Mouse (Mus musculus) neural tube, embryonic 14.5 days (tissue): Measurements from ENCODE around the gene Rccd1. TPM values are rescaled to one million over a fixed set of nuclear protein-coding genes. Genes with fewer than 3 reads are reported as not detected.

Source experiments
- ATAC-seq: fragments of 200-750 bp; cut with Nextera tagmentation; 2 replicates; pipeline ENCODE4 v1.8.0; 2017; ENCODE audit warnings: low read depth, mild to moderate bottlenecking, moderate TSS enrichment, moderate library complexity
- H3K27ac ChIP-seq: fragments of 300-500 bp; sonication (generic); 2 replicates; pipeline ENCODE4 v1.5.1; 2014; ENCODE audit warnings: low read depth, mild to moderate bottlenecking, control low read depth, low read length, moderate library complexity, mixed read lengths
- H3K27me3 ChIP-seq: fragments of 300-500 bp; sonication (generic); 2 replicates; pipeline ENCODE4 v1.6.1; 2014; ENCODE audit warnings: low read length; ENCODE audit not compliant: control insufficient read depth, insufficient read depth
- H3K36me3 ChIP-seq: fragments of 300-500 bp; sonication (generic); 2 replicates; pipeline ENCODE4 v1.6.1; 2014; ENCODE audit warnings: low read length, mixed read lengths; ENCODE audit not compliant: control insufficient read depth, insufficient read depth
- H3K4me1 ChIP-seq: fragments of 300-500 bp; sonication (generic); 2 replicates; pipeline ENCODE4 v1.6.1; 2014; ENCODE audit warnings: low read length; ENCODE audit not compliant: control insufficient read depth, insufficient read depth
- H3K4me2 ChIP-seq: fragments of 300-500 bp; sonication (generic); 2 replicates; pipeline ENCODE4 v1.6.1; 2014; ENCODE audit warnings: mild to moderate bottlenecking, low read depth, low read length, control low read depth
- H3K4me3 ChIP-seq: fragments of 300-500 bp; sonication (generic); 2 replicates; pipeline ENCODE4 v1.5.1; 2014; ENCODE audit warnings: low read depth, low read length, control low read depth, mixed read lengths
- H3K9ac ChIP-seq: fragments of 300-500 bp; sonication (generic); replicated peaks from 2 replicates; pipeline ENCODE4 v1.6.1; 2014; ENCODE audit warnings: low read depth, mild to moderate bottlenecking, control low read depth, low read length, mixed read lengths
- H3K9me3 ChIP-seq: fragments of 300-500 bp; sonication (generic); 2 replicates; pipeline ENCODE4 v1.6.1; 2016; ENCODE audit warnings: low read length; ENCODE audit not compliant: control insufficient read depth
- WGBS: fragments of 180-500 bp; shearing (Covaris S2); extraction: QIAGEN DNeasy Blood & Tissue Kit; methylation state at CpG from one replicate; pipeline ENCODE4 v1.1.7; 2014; 5-methylcytosine and 5-hydroxymethylcytosine counted together
- polyA plus RNA-seq: library from polyadenylated mRNA; unstranded; fragments of >200 nt; fragmentation: Nextera tagmentation; extraction: Ambion mirVana; gene quantifications from 2 replicates; pipeline ENCODE4 v1.2.1, GENCODE M21; 2014

Rccd1 gene
- polyA plus RNA-seq, 1 experiment from 2014 or later, result 20.1 TPM

GRCm38 (mm10) chr7:80246148-80246721 is 78.0 kb downstream of the Rccd1 start, which contains the start of gene Ttll13:
Gene Ttll13, plus strand, starts transcription at chr7:80246376.
- Histone ChIP-seq H3K27ac (peak within 1 kb of the TSS; percentile 87), H3K4me3 (peak within 1 kb of the TSS; percentile 60), H3K9me3 (no peaks in the 10 kb centered on the region), H3K9ac (peak within 1 kb of the TSS; percentile 63), H3K4me2 (peak within 1 kb of the TSS; percentile 56), H3K36me3 (no peaks in the 10 kb centered on the region), H3K4me1 (no peaks in the 10 kb centered on the region), H3K27me3 (no peaks in the 10 kb centered on the region)
- WGBS, result under 1% methylated on average over 48 of the region's 48 CpGs
- ATAC-seq, result peak; percentile 98

- WGBS, result 95% methylated on average over 4 of the region's 4 CpGs
- Histone ChIP-seq H3K27ac (no peak overlapping the region), H3K36me3 (peaks cover 4% of the 10 kb centered on the region; the same call in 1 of the 2 replicates), H3K4me3 (no peak overlapping the region), H3K9me3 (no peaks in the 10 kb centered on the region), H3K9ac (no peak overlapping the region), H3K27me3 (no peaks in the 10 kb centered on the region), H3K4me2 (no peak overlapping the region), H3K4me1 (no peaks in the 10 kb centered on the region)
- no peak for ATAC-seq
These were observed 79.4 kb downstream of the Rccd1 start for GRCm38 (mm10) chr7:80244851-80245250.

Other genes starting within 250 kb of the Rccd1 start
- 189 and 215 TPM in 2 replicates for gene Idh2, start 209.1 kb downstream of the Rccd1 start, polyA plus RNA-seq
- 18.7 and 25.7 TPM in 2 replicates for gene Sema4b, start 137.6 kb downstream of the Rccd1 start, polyA plus RNA-seq
- 26.4 and 38.0 TPM in 2 replicates for gene Cib1, start 91.6 kb downstream of the Rccd1 start, polyA plus RNA-seq
- gene Gdpgp1, start 91.6 kb downstream of the Rccd1 start, polyA plus RNA-seq, result 4.5 and 5.3 TPM in 2 replicates
- 3.1 and 4.2 TPM in 2 replicates for gene Ttll13, start 78.1 kb downstream of the Rccd1 start, polyA plus RNA-seq
- gene Ngrn, start 63.2 kb downstream of the Rccd1 start, polyA plus RNA-seq, result 66.2 and 70.2 TPM in 2 replicates
- gene Vps33b, start 54.8 kb downstream of the Rccd1 start, polyA plus RNA-seq, result 34.9 and 35.3 TPM in 2 replicates
- 21.5 and 24.9 TPM in 2 replicates for gene Prc1, start 30.0 kb downstream of the Rccd1 start, polyA plus RNA-seq
- gene Unc45a, start 16.6 kb upstream of the Rccd1 start, polyA plus RNA-seq, result 32.3 and 41.0 TPM in 2 replicates
- 21.5 and 25.8 TPM in 2 replicates for gene Hddc3, start 18.6 kb upstream of the Rccd1 start, polyA plus RNA-seq
- gene Man2a2, start 46.9 kb upstream of the Rccd1 start, polyA plus RNA-seq, result 22.9 and 23.6 TPM in 2 replicates
- 2.2 and 6.0 TPM in 2 replicates for gene Fes, start 63.5 kb upstream of the Rccd1 start, polyA plus RNA-seq
- 5.3 TPM in 2 replicates for gene Furin, start 81.0 kb upstream of the Rccd1 start, polyA plus RNA-seq
- gene Blm, start 210.7 kb upstream of the Rccd1 start, polyA plus RNA-seq, result 10.2 and 11.2 TPM in 2 replicates